Mouse (Mus musculus) kidney, adult 2 months (tissue): ENCODE measurements around the gene Pfn5.

Source experiments
- CTCF ChIP-seq: fragments of 200-500 bp; conservative IDR thresholded peaks from 2 replicates; pipeline ENCODE4 v1.5.1; 2011; ENCODE audit warnings: low read depth, mild to moderate bottlenecking, control low read depth, low read length, moderate library complexity, mixed read lengths; ENCODE audit not compliant: insufficient read depth, insufficient read length
- POLR2A ChIP-seq: fragments of 200-500 bp; IDR thresholded peaks from one replicate; pipeline ENCODE4 v1.6.1; 2011; ENCODE audit warnings: low read depth, low read length, control low read depth

- TF ChIP-seq POLR2A (no peak), CTCF (no peak)
These were observed at the start of gene Pfn5, which contains the start of gene Asb12 for GRCm38 (mm10) chrX:95557887-95558286.
